Mouse (Mus musculus) adrenal gland, postnatal 36 days (tissue): ENCODE results near the gene H2-M1. TPM values are rescaled to one million over a fixed set of nuclear protein-coding genes. Genes with fewer than 3 reads are reported as not detected.

ENCODE experiments used
- DNase-seq, 2 experiments: peaks; one replicate each; pipeline ENCODE4 v3.0.0; 2021; ENCODE audit warnings: mixed read lengths in 1 of 2
- long read RNA-seq, 2 experiments: library from polyadenylated mRNA; stranded (forward); transcript quantifications; one replicate each; pipeline ENCODE4 v2.0.0; 2021; ENCODE audit warnings: borderline sequencing depth in 2 of 2
- total RNA-seq, 2 experiments: library from RNA; stranded (reverse); gene quantifications; 2 replicates each; pipeline ENCODE4 v1.2.3; 2021

Gene H2-M1
- not detected for total RNA-seq
- long read RNA-seq, experiment 1: 0 reads
- long read RNA-seq, experiment 2: 0 reads

- DNase-seq: no peak
These were observed at the start of gene H2-M1 for GRCm38 (mm10) chr17:36672119-36672518. TSS of gene H2-M1 (minus strand) at chr17:36672219.

GRCm38 (mm10) chr17:36697693-36698092 is 25.7 kb upstream of the H2-M1 start:
- DNase-seq: no peak

GRCm38 (mm10) chr17:36642566-36642965 is 29.5 kb downstream of the H2-M1 start, which contains the start of gene H2-M9:
TSS of gene H2-M9 (minus strand) at chr17:36642666.
- no peak for DNase-seq

Other genes starting within 250 kb of the H2-M1 start
- gene H2-M10.4, start 209.9 kb downstream of the H2-M1 start, total RNA-seq: not detected
- gene H2-M11, start 125.1 kb downstream of the H2-M1 start, total RNA-seq: not detected
- gene H2-M9, start 29.6 kb downstream of the H2-M1 start, total RNA-seq: under 1 TPM; 0.26 to 0.56 TPM
- not detected for gene H2-M10.5, start 100.7 kb upstream of the H2-M1 start, total RNA-seq
- not detected for gene H2-M10.6, start 140.0 kb upstream of the H2-M1 start, total RNA-seq
- gene Trim26, start 164.9 kb upstream of the H2-M1 start, total RNA-seq: 10 to 100 TPM; 57.8 to 61.3 TPM
- under 1 TPM in 1 of 2 experiments, not detected in 1; 0.16 TPM for gene Trim15, start 195.0 kb upstream of the H2-M1 start, total RNA-seq
- gene Trim10, start 197.4 kb upstream of the H2-M1 start, total RNA-seq: under 1 TPM; 0.20 to 0.43 TPM
- gene Trim40, start 217.9 kb upstream of the H2-M1 start, total RNA-seq: under 1 TPM; 0.23 to 0.40 TPM
- gene Trim31, start 225.9 kb upstream of the H2-M1 start, total RNA-seq: not detected